Mouse (Mus musculus): ENCODE measurements at regions not wholly inside any gene's neighbourhood (a gene's known extent, or its start where the extent isn't known, plus 50 kb on each side); places are given as distances from the start of the nearest gene placed in this dataset.

DNA sequence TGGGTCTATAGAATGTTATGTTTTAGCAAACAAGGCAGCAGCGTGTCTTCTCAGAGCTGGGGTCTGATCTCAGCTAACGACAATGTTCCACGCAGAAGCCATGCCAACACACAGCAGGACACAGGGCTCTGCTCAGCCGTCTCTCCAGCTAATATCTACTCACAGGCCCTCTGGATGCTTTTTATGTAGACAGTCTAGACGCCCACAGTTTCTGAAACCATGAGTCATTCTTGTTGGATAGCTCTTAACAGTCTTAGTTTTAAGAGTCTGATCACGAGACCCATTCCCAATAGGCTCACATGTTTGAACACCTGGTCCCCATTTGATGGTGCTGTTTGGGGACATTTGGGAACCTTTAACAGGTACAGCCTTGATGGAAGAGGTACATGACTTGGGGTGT, 171.7 kb upstream of the Runx1 start:
- TF ChIP-seq CTCF (IDR thresholded peaks at IDR 0.05; ENCODE audit: low read depth) (no peak), EP300 (IDR thresholded peaks at IDR 0.05; ENCODE audit: low read depth) (no peak)
